Mouse (Mus musculus) urinary bladder, adult 18-20 months (tissue): Measurements from ENCODE around the gene Gcnt1.

Experiments used
- DNase-seq, 2 experiments: peaks; one replicate each; pipeline ENCODE4 v3.0.0; 2022; ENCODE audit warnings: low spot score in 2 of 2, mixed read lengths in 2 of 2

Gcnt1 gene

GRCm38 (mm10) chr19:17323689-17324241, 48.9 kb downstream of the Gcnt1 start:
- no peak for DNase-seq

- DNase-seq = no peak
These were observed 49.5 kb downstream of the Gcnt1 start for GRCm38 (mm10) chr19:17323006-17323688.

GRCm38 (mm10) chr19:17319770-17320169, 52.9 kb downstream of the Gcnt1 start:
- no peak for DNase-seq

GRCm38 (mm10) chr19:17318733-17319132, 53.9 kb downstream of the Gcnt1 start:
- no peak for DNase-seq

GRCm38 (mm10) chr19:17316311-17317003, 56.2 kb downstream of the Gcnt1 start:
- DNase-seq = no peak

- no peak for DNase-seq
These were observed 58.2 kb downstream of the Gcnt1 start for GRCm38 (mm10) chr19:17314451-17314850.

- DNase-seq = no peak
These were observed 58.9 kb downstream of the Gcnt1 start for GRCm38 (mm10) chr19:17313766-17314165.

- no peak for DNase-seq
These were observed 59.9 kb downstream of the Gcnt1 start for GRCm38 (mm10) chr19:17312671-17313180.

GRCm38 (mm10) chr19:17311501-17311900, 61.1 kb downstream of the Gcnt1 start:
- no peak for DNase-seq

GRCm38 (mm10) chr19:17311031-17311430, 61.6 kb downstream of the Gcnt1 start:
- no peak for DNase-seq

- no peak for DNase-seq
These were observed 76.6 kb downstream of the Gcnt1 start for GRCm38 (mm10) chr19:17296081-17296480.

- DNase-seq = no peak
These were observed 77.4 kb downstream of the Gcnt1 start for GRCm38 (mm10) chr19:17295211-17295766.

GRCm38 (mm10) chr19:17294136-17294535, 78.5 kb downstream of the Gcnt1 start:
- DNase-seq = no peak

GRCm38 (mm10) chr19:17289526-17289925, 83.1 kb downstream of the Gcnt1 start:
- DNase-seq = no peak

- DNase-seq = no peak
These were observed 86.6 kb downstream of the Gcnt1 start for GRCm38 (mm10) chr19:17286004-17286403.

- DNase-seq = no peak
These were observed 89.3 kb downstream of the Gcnt1 start for GRCm38 (mm10) chr19:17283317-17283716.

GRCm38 (mm10) chr19:17278381-17279051, 94.1 kb downstream of the Gcnt1 start:
- DNase-seq = no peak
